Mouse (Mus musculus): ENCODE results near the gene Cbx4. TPM values are rescaled to one million over a fixed set of nuclear protein-coding genes. Genes with fewer than 3 reads are reported as not detected.

Gene Cbx4
- 10 to 100 TPM; 69.7 to 76.8 TPM for total RNA-seq (2021)
- long read RNA-seq, experiment 1, full-length matches to known transcripts: 68 of 91 reads
- long read RNA-seq, experiment 1, partial matches to known transcripts: 3 of 91 reads
- long read RNA-seq, experiment 1, other reads (novel, unspliced or antisense): 20 of 91 reads
- long read RNA-seq, experiment 2, full-length matches to known transcripts: 105 of 136 reads
- long read RNA-seq, experiment 2, partial matches to known transcripts: 27 of 136 reads
- long read RNA-seq, experiment 2, other reads (novel, unspliced or antisense): 4 of 136 reads

GRCm38 (mm10) chr11:119086144-119086971 is at the start of gene Cbx4:
TSS of gene Cbx4 (minus strand) at chr11:119086221.
- peak in 1 of 2 experiments; percentile 89 for DNase-seq (ENCODE audit: low spot score in 2 of 2)

- DNase-seq (ENCODE audit: low spot score in 2 of 2): no peak
Measured at GRCm38 (mm10) chr11:119134586-119134985, 48.6 kb upstream of the Cbx4 start.

- DNase-seq (ENCODE audit: low spot score in 2 of 2): no peak
Measured at GRCm38 (mm10) chr11:119133437-119134221, 47.6 kb upstream of the Cbx4 start.

DNA sequence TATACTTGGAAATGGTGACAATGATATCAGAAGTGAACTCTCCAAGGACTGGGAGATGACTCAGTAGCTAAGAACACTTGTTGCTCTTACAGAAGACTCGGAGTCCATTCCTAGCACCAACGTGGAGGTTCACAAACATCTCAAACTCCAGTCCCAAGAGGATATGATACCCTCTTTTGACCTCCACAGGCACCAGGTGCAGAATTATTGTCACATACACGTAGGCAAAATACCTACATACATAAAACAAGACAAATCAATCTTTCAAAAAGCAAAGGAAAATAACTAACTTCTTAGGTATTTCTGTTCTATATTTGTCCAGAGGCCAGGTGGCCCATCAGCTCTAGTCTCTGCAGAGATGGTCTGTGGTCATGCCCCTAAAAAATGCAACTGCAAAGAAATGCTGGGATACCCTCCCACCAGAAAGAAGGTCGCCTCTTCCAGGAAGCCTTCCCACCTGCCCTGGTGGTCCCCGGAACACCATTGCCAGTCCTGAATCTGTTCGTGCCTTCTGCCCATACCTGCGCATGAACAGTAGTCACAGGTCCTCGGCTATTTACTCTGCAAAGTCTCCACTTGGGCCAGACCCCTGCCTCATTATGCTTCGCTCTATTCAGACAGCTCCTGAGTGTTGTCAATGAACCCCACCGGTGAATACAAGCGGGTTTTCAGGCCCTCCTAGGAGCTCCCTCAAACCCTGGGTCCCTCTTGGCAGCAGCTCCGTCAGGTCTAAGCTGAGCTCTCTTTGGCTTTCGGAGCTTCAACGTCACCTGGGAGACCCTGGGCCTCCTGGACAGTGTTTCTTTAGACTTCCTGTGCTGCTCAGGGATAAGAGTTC is 46.4 kb upstream of the Cbx4 start:
- DNase-seq (ENCODE audit: low spot score in 2 of 2): no peak

- no peak for DNase-seq (ENCODE audit: low spot score in 2 of 2)
Measured at GRCm38 (mm10) chr11:119130081-119130765, 44.2 kb upstream of the Cbx4 start.

GRCm38 (mm10) chr11:119129281-119130058 is 43.4 kb upstream of the Cbx4 start:
- no peak for DNase-seq (ENCODE audit: low spot score in 2 of 2)

GRCm38 (mm10) chr11:119128668-119129280 is 42.8 kb upstream of the Cbx4 start:
- DNase-seq (ENCODE audit: low spot score in 2 of 2): no peak

GRCm38 (mm10) chr11:119127686-119128473 is 41.9 kb upstream of the Cbx4 start:
- peak; percentile 74 to 87 for DNase-seq (ENCODE audit: low spot score in 2 of 2)

DNA sequence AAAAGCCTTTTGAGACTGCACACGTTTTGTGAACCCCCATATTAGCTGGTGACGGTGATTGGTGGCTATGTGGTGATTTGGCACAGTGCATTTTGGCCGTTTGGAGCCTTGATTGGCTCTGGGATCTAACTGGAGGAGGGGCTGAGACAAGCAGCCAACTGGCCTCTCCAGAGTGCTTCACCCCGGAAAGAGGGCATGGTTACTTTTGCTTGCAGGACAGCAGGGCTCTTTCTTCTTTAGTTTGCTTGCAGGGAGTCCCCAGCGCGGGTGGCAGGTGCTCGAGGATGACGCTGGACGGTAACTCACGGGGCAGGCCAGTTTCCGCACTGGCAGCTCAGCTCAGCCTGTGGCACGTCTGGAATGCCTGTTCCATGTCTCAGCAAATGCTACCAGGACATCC is 41.1 kb upstream of the Cbx4 start:
- DNase-seq (ENCODE audit: low spot score in 2 of 2): no peak

GRCm38 (mm10) chr11:119125929-119126861 is 40.2 kb upstream of the Cbx4 start:
- DNase-seq (ENCODE audit: low spot score in 2 of 2): peak; percentile 68 to 86

GRCm38 (mm10) chr11:119124536-119124935 is 38.5 kb upstream of the Cbx4 start:
- DNase-seq (ENCODE audit: low spot score in 2 of 2): no peak

GRCm38 (mm10) chr11:119123522-119124319 is 37.7 kb upstream of the Cbx4 start:
- no peak for DNase-seq (ENCODE audit: low spot score in 2 of 2)

DNA sequence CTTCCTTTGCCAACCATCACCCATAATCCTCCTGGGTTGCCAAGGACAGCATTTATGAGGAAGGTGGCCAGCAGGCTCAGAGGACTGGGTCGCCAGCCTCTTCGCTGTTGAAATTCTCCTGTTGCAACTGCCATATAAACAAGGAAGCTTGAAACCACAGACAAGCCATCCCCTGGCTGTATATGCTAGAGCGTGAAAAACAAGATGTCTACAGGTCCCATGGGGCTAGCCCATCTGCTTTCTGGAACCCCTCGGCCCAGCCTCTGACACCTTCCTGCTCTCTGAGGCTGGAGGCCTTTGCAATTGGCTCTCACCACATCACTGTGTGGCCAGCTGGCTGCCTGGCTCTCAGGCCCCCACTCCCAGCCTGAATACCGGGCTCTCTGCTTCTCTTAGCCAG is 36.4 kb upstream of the Cbx4 start:
- no peak for DNase-seq (ENCODE audit: low spot score in 2 of 2)

DNA sequence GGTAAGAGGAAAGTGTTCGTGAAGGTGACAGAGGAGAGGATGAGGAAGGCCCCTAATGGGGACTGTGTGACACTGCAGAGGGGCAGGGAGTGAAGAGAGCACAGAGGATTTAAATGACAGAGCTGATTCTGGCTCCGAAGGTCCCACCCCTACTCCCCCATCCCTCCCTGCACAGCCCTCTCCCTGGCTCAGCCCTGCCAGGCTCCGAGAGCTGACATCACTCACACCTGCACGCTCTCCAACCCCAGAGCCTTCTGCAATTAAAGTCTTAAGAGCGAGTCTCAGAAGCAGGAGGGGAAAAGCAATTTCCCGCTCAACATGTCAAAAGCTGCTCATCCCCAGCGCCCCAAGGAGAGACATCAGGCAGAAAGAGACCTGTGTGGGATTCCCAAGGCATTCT is 32.9 kb upstream of the Cbx4 start:
- DNase-seq (ENCODE audit: low spot score in 2 of 2): no peak

DNA sequence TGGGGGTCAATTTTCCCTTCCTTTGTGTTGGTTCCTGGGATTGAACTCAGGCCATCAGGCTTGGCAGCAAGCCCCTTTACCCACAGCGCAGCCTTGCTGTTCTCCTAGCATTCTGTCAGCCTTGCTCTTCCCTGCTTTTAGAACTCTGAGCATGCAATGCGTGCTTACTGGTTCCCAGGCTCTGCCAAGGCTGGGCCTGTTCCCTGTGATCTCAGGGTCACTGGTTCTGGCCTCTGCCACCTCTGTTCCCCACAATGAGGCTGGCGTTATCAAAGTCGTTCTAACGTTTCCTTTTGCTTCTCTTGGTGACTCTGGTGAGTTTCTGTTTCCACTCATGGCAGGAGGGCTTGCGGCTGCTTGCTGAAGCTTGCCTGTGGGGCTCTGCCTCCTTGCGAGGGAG is 31.9 kb upstream of the Cbx4 start:
- no peak for DNase-seq (ENCODE audit: low spot score in 2 of 2)

DNA sequence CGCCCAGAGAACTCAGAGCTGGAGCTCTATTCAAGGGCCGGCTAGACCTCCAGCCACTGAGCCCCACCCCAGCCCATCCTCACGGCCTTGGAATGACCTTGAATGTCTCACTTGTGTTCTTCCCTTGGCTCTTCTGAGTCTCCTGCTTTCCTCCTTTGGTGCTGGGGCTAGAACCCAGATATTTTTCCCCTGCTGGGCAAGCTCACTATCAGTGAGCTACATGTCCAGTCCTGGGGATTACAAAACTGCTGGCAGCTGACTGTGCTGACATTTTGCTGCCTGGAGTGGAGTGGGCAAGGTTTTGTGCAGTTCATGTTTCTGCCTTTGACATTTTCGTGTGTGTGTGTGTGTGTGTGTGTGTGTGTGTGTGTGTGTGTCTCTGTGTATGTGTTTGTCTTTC is 31.0 kb upstream of the Cbx4 start:
- no peak for DNase-seq (ENCODE audit: low spot score in 2 of 2)

Measured in adrenal gland, postnatal 4 days (tissue).